Mouse (Mus musculus): ENCODE measurements around the gene Litaf. TPM values are rescaled to one million over a fixed set of nuclear protein-coding genes. Genes with fewer than 3 reads are reported as not detected.

Gene Litaf
- polyA plus RNA-seq, 1 experiment from 2014 or later = 39.6 TPM

DNA sequence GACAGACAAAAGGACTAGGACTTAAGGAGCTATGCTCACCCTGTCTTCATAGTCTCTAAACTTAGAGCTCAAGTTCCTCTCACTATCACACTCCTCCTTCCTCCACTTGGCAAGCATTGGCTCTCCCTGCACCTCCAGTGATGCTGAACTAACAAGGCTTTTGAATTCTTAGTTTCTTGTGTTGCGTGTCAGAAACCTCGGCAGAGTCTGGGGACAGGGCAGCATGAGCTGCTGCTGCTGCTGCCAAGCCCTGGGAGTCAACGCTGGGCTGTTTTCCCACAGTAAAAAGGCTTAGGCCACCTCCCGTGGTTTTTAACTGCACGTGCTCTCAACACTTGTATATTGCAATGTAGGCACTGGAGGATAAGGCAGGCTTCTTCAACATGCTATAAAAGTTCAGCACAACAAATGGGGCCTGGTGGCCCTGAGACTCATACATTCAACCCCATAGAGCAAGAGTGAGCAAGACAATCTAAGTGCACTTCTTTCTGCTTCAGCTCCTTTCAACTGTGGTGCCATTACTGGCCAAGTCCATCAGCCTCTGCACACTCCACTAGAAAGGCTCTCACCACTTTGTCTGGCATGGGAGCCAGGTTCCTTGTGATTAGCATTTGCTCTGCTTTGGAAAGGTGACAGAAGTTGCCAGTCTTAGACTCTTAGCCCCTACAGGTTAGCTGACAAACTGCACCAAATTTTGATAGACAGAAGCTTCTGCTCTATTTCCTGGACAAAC, 21.1 kb upstream of the Litaf start:
- H3K27ac ChIP-seq (ENCODE audit: low read length) = peak overlapping the region; percentile 36; the same call in 1 of the 2 replicates
- H3K36me3 ChIP-seq (ENCODE audit: control insufficient read depth, insufficient read depth) = peaks cover 31% of the 10 kb centered on the region
- WGBS = 12% methylated on average over 5 of the region's 5 CpGs
- H3K4me3 ChIP-seq (replicated peaks; ENCODE audit: low read length) = no peak overlapping the region
- H3K9ac ChIP-seq (replicated peaks; ENCODE audit: low read depth, low read length) = no peak overlapping the region
- ATAC-seq = peak; percentile 82
- H3K4me2 ChIP-seq (ENCODE audit: low read length) = no peak overlapping the region
- no peaks in the 10 kb centered on the region for H3K9me3 ChIP-seq (ENCODE audit: control insufficient read depth, low read length)
- H3K4me1 ChIP-seq (replicated peaks; ENCODE audit: control insufficient read depth, insufficient read depth, low read length) = peaks cover 8% of the 10 kb centered on the region; the same call in 1 of the 2 replicates
- no peaks in the 10 kb centered on the region for H3K27me3 ChIP-seq (replicated peaks; ENCODE audit: control insufficient read depth, insufficient read depth, low read length)

DNA sequence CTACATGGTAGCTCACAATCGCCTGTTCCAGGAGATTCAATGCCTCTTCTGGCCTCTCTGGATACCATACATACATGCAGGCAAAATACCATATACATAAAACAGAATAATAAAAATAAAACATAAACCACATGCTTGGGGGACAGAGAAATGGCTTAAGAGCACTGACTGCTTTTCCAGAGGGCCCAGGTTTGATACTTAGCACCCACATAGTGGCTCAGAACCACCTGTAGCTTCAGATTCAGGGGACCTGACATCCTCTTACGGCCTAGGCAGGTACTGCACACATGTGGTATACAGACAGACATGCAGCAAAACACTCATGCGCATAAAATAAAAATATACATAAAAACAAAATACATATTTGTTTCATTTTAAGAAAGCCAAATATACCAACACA, 20.3 kb upstream of the Litaf start:
- Histone ChIP-seq H3K27me3 (replicated peaks; ENCODE audit: control insufficient read depth, insufficient read depth, low read length) (no peaks in the 10 kb centered on the region), H3K27ac (ENCODE audit: low read length) (no peak overlapping the region), H3K36me3 (ENCODE audit: control insufficient read depth, insufficient read depth) (peaks cover 30% of the 10 kb centered on the region), H3K9ac (replicated peaks; ENCODE audit: low read depth, low read length) (no peak overlapping the region), H3K9me3 (ENCODE audit: control insufficient read depth, low read length) (no peaks in the 10 kb centered on the region), H3K4me2 (ENCODE audit: low read length) (no peak overlapping the region), H3K4me1 (replicated peaks; ENCODE audit: control insufficient read depth, insufficient read depth, low read length) (peaks cover 8% of the 10 kb centered on the region; the same call in 1 of the 2 replicates), H3K4me3 (replicated peaks; ENCODE audit: low read length) (no peak overlapping the region)
- no peak for ATAC-seq
- 94% methylated on average over 3 of the region's 3 CpGs for WGBS

DNA sequence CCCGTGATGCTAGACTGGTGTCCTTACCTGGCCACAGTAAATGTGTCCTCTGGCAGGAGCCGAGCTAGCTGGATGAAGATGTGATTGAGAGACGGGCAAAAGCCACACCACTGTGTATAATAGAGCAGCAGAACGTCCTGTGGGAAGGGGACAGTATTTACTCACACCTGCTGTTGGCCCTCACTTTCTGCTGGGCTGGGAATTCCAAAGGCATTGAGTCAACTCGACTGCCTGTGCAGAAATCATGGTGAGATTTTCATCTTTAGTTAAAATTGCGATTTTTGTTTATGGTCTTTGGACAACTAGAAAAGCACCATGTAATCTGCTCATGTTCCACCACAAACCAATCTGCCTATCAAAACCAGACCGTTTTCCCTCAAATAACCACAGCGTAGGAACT, 18.2 kb upstream of the Litaf start:
- Histone ChIP-seq H3K4me2 (ENCODE audit: low read length) (no peak overlapping the region), H3K9me3 (ENCODE audit: control insufficient read depth, low read length) (no peaks in the 10 kb centered on the region), H3K27ac (ENCODE audit: low read length) (no peak overlapping the region), H3K9ac (replicated peaks; ENCODE audit: low read depth, low read length) (no peak overlapping the region), H3K4me3 (replicated peaks; ENCODE audit: low read length) (no peak overlapping the region), H3K36me3 (ENCODE audit: control insufficient read depth, insufficient read depth) (peaks cover 24% of the 10 kb centered on the region), H3K27me3 (replicated peaks; ENCODE audit: control insufficient read depth, insufficient read depth, low read length) (no peaks in the 10 kb centered on the region), H3K4me1 (replicated peaks; ENCODE audit: control insufficient read depth, insufficient read depth, low read length) (peaks cover 8% of the 10 kb centered on the region; the same call in 1 of the 2 replicates)
- WGBS = 94% methylated on average over 8 of the region's 8 CpGs
- ATAC-seq = no peak

DNA sequence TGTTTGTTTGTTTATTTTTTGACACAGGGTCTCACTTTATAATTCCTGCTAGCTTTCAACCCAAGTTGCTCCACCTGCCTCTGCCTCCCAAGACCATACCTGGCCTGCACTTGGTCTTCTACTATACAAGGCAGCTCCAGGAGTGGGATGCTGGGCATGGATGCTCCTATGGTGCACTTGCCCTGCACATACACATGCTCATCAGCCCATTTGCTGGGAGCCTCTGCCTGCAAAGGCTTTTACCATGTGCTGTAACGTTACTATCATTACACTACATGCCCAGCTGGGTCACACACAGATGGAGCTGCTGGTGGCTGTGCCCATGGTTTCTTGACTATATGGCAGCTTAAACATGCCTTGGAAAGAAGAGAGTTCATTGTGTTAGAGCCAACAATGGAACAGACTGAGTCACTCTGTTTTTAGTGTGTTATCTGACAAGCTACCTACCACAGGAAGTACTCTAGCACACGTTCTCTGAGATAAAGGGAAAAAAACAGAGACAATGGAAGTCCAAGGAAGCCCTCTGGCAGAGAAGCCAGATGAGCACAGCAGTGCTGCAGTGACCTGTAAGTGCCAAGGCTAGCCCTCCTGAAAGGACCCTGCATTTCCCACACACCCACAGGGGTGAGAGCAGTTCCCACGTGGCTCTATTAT, 12.4 kb upstream of the Litaf start:
- Histone ChIP-seq H3K9me3 (ENCODE audit: control insufficient read depth, low read length) (no peaks in the 10 kb centered on the region), H3K4me1 (replicated peaks; ENCODE audit: control insufficient read depth, insufficient read depth, low read length) (peaks cover 3% of the 10 kb centered on the region), H3K27me3 (replicated peaks; ENCODE audit: control insufficient read depth, insufficient read depth, low read length) (no peaks in the 10 kb centered on the region), H3K4me3 (replicated peaks; ENCODE audit: low read length) (no peak overlapping the region), H3K36me3 (ENCODE audit: control insufficient read depth, insufficient read depth) (peaks cover 18% of the 10 kb centered on the region), H3K4me2 (ENCODE audit: low read length) (no peak overlapping the region), H3K9ac (replicated peaks; ENCODE audit: low read depth, low read length) (no peak overlapping the region), H3K27ac (ENCODE audit: low read length) (no peak overlapping the region)
- no peak for ATAC-seq
- 76% methylated on average over 3 of the region's 3 CpGs for WGBS

DNA sequence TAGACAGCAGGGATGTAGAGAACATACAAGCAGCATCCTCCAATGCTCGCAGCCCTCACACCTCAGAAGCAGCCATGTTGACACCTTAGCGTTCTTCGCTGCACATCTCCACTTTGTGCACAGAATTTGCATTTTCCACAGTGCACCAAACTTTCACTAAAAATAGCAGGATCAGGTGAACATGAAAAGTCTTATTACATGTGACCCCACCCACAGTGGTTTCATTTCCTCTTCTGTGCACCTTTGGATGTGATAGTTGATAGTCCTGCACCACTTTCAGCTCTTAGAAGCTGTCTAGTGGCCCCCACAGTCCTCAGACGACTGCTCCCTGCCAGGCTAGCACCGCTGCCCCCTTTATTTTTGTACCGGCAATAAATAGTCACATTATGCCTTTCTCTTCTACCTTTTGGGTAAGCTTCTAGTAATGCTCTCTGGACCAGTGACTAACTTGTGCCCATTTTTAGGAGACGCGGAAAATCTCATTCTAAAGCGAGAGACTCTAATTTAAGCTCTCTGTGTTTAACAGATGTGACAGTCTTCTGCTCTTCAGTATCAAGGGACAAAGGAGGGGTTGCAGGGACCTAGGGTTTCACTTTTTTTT, 11.7 kb upstream of the Litaf start:
- Histone ChIP-seq H3K36me3 (ENCODE audit: control insufficient read depth, insufficient read depth) (peaks cover 12% of the 10 kb centered on the region), H3K9ac (replicated peaks; ENCODE audit: low read depth, low read length) (no peak overlapping the region)
- 90% methylated on average over 9 of the region's 9 CpGs for WGBS

DNA sequence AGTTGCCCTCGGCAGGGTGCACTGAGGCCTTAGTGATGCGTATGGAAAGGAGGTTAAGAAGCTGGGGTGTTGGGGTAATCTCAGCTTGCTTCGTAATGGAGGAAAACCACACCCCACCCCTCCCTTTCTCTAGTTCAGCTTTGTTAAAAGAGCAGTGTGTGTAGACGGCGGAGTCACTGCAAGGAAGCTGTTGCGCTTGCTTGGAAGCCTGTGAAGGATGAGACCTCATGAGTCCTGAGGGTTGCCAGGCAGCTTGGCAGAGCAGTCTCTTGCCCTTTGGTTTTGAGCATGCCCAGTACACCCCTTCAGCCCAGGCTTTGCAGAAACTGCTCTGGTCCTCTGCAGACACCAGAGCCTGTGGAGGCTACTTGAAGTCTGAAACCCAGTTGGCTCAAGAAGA, 7.1 kb upstream of the Litaf start:
- H3K4me1 ChIP-seq (replicated peaks; ENCODE audit: control insufficient read depth, insufficient read depth, low read length) = peaks cover 43% of the 10 kb centered on the region
- no peaks in the 10 kb centered on the region for H3K9me3 ChIP-seq (ENCODE audit: control insufficient read depth, low read length)
- H3K36me3 ChIP-seq (ENCODE audit: control insufficient read depth, insufficient read depth) = peaks cover 13% of the 10 kb centered on the region
- H3K27me3 ChIP-seq (replicated peaks; ENCODE audit: control insufficient read depth, insufficient read depth, low read length) = no peaks in the 10 kb centered on the region
- ATAC-seq = no peak
- WGBS = 67% methylated on average over 6 of the region's 6 CpGs
- H3K27ac ChIP-seq (ENCODE audit: low read length) = no peak overlapping the region
- H3K9ac ChIP-seq (replicated peaks; ENCODE audit: low read depth, low read length) = no peak overlapping the region
- no peak overlapping the region for H3K4me2 ChIP-seq (ENCODE audit: low read length)
- H3K4me3 ChIP-seq (replicated peaks; ENCODE audit: low read length) = no peak overlapping the region

More for the DNA sequence above, 11.7 kb upstream of the Litaf start:
- no peak overlapping the region for H3K4me2 ChIP-seq (ENCODE audit: low read length)
- H3K27me3 ChIP-seq (replicated peaks; ENCODE audit: control insufficient read depth, insufficient read depth, low read length) = no peaks in the 10 kb centered on the region
- H3K27ac ChIP-seq (ENCODE audit: low read length) = no peak overlapping the region
- no peak for ATAC-seq
- no peaks in the 10 kb centered on the region for H3K9me3 ChIP-seq (ENCODE audit: control insufficient read depth, low read length)
- no peak overlapping the region for H3K4me3 ChIP-seq (replicated peaks; ENCODE audit: low read length)
- peaks cover 9% of the 10 kb centered on the region for H3K4me1 ChIP-seq (replicated peaks; ENCODE audit: control insufficient read depth, insufficient read depth, low read length)

DNA sequence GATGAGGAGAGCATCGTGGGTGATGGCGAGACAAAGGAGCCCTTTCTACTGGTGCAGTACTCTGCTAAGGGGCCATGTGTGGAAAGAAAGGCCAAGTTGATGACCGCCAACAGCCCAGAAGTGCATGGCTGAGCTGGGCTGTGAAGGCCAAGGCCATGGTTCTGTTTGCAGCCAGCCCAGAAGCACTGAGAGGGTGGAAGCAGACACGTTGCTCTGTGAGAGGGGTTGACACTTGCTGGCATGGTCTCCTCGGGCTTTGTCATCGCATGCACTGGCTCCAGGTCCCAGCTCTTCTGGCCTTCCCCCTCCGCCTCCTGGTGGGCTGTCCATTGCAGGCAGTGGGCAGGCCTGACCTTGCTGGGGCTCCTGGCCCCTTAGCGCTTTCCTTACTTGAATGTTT, 6.5 kb upstream of the Litaf start:
- Histone ChIP-seq H3K27ac (ENCODE audit: low read length) (no peak overlapping the region), H3K4me1 (replicated peaks; ENCODE audit: control insufficient read depth, insufficient read depth, low read length) (peaks cover 49% of the 10 kb centered on the region), H3K4me2 (ENCODE audit: low read length) (no peak overlapping the region), H3K9me3 (ENCODE audit: control insufficient read depth, low read length) (no peaks in the 10 kb centered on the region), H3K4me3 (replicated peaks; ENCODE audit: low read length) (no peak overlapping the region), H3K36me3 (ENCODE audit: control insufficient read depth, insufficient read depth) (peaks cover 13% of the 10 kb centered on the region), H3K9ac (replicated peaks; ENCODE audit: low read depth, low read length) (no peak overlapping the region), H3K27me3 (replicated peaks; ENCODE audit: control insufficient read depth, insufficient read depth, low read length) (no peaks in the 10 kb centered on the region)
- WGBS = 81% methylated on average over 8 of the region's 8 CpGs
- no peak for ATAC-seq

DNA sequence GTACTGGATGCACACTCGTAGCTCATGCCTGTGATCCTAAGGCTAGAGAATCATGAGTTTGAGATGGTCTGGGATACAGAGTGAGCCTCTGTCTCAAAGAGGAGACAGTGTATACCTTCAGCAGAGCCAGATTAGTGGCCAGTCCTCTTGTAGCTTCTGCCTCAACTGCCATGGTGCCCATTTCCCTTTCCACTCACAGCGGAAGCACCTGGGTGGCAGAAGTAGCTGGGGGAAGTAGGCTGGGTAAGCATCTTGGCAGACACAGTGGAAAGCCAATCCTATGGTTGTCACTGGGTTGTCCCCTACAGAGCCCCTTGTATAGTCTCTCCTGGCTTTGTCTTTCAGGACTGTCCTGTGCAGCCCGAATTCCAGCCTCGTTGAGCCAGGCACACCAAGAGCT, 5.9 kb upstream of the Litaf start:
- Histone ChIP-seq H3K4me2 (ENCODE audit: low read length) (no peak overlapping the region), H3K4me1 (replicated peaks; ENCODE audit: control insufficient read depth, insufficient read depth, low read length) (peaks cover 50% of the 10 kb centered on the region), H3K4me3 (replicated peaks; ENCODE audit: low read length) (no peak overlapping the region), H3K36me3 (ENCODE audit: control insufficient read depth, insufficient read depth) (peaks cover 13% of the 10 kb centered on the region), H3K27me3 (replicated peaks; ENCODE audit: control insufficient read depth, insufficient read depth, low read length) (no peaks in the 10 kb centered on the region), H3K9ac (replicated peaks; ENCODE audit: low read depth, low read length) (no peak overlapping the region), H3K9me3 (ENCODE audit: control insufficient read depth, low read length) (no peaks in the 10 kb centered on the region), H3K27ac (ENCODE audit: low read length) (no peak overlapping the region)
- no peak for ATAC-seq
- 88% methylated on average over 4 of the region's 4 CpGs for WGBS

DNA sequence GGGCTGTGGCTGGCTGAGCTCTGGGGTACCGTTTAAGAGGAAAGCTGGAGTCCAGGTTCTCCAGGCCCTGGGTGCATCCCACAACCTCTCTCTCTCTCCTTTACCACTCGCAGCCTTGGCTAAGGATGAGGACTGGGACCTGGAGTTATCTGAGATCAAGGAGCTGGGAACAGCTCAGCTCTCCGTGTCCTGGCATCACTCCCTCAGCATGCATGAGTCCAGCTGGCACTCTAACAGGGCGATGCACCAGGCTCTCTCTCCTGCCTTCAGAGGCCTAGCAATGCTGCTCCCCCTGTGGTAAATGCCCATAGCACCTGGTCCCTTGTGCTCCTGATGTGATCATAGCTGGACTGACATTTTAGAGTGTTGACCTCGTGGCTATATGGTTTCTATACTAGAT, 5.2 kb upstream of the Litaf start:
- H3K36me3 ChIP-seq (ENCODE audit: control insufficient read depth, insufficient read depth) = peaks cover 10% of the 10 kb centered on the region
- no peak for ATAC-seq

More for the DNA sequence above, 5.2 kb upstream of the Litaf start:
- Histone ChIP-seq H3K4me3 (replicated peaks; ENCODE audit: low read length) (no peak overlapping the region), H3K4me1 (replicated peaks; ENCODE audit: control insufficient read depth, insufficient read depth, low read length) (peaks cover 50% of the 10 kb centered on the region), H3K27me3 (replicated peaks; ENCODE audit: control insufficient read depth, insufficient read depth, low read length) (no peaks in the 10 kb centered on the region), H3K9ac (replicated peaks; ENCODE audit: low read depth, low read length) (no peak overlapping the region), H3K4me2 (ENCODE audit: low read length) (no peak overlapping the region), H3K27ac (ENCODE audit: low read length) (no peak overlapping the region), H3K9me3 (ENCODE audit: control insufficient read depth, low read length) (no peaks in the 10 kb centered on the region)
- 75% methylated on average over 5 of the region's 5 CpGs for WGBS

Measured in forebrain, embryonic 16.5 days (tissue).